Mouse (Mus musculus): ENCODE data around the gene Pard3.

The Pard3 gene

GRCm38 (mm10) chr8:127512580-127512979, 448.9 kb downstream of the Pard3 start:
- DNase-seq: no peak

- peak; percentile 30 for DNase-seq
Measured at GRCm38 (mm10) chr8:127514810-127515735, 451.4 kb downstream of the Pard3 start.

GRCm38 (mm10) chr8:127516043-127516442, 452.4 kb downstream of the Pard3 start:
- peak; percentile 41 for DNase-seq

GRCm38 (mm10) chr8:127525673-127526072, 462.0 kb downstream of the Pard3 start:
- no peak for DNase-seq

- DNase-seq: no peak
Measured at GRCm38 (mm10) chr8:127528315-127528714, 464.6 kb downstream of the Pard3 start.

- DNase-seq: no peak
Measured at GRCm38 (mm10) chr8:127529746-127530145, 466.1 kb downstream of the Pard3 start.

- no peak for DNase-seq
Measured at GRCm38 (mm10) chr8:127531866-127532265, 468.2 kb downstream of the Pard3 start.

GRCm38 (mm10) chr8:127534789-127535188, 471.1 kb downstream of the Pard3 start:
- DNase-seq: no peak

- DNase-seq: no peak
Measured at GRCm38 (mm10) chr8:127535192-127535845, 471.6 kb downstream of the Pard3 start.

GRCm38 (mm10) chr8:127535846-127536220, 472.1 kb downstream of the Pard3 start:
- no peak for DNase-seq

GRCm38 (mm10) chr8:127539803-127540202, 476.1 kb downstream of the Pard3 start:
- DNase-seq: no peak

GRCm38 (mm10) chr8:127540273-127540672, 476.6 kb downstream of the Pard3 start:
- DNase-seq: no peak

GRCm38 (mm10) chr8:127542162-127542561, 478.5 kb downstream of the Pard3 start:
- no peak for DNase-seq

GRCm38 (mm10) chr8:127543676-127544075, 480.0 kb downstream of the Pard3 start:
- DNase-seq: no peak

- DNase-seq: no peak
Measured at GRCm38 (mm10) chr8:127546161-127546560, 482.5 kb downstream of the Pard3 start.

- DNase-seq: no peak
Measured at GRCm38 (mm10) chr8:127550928-127551327, 487.2 kb downstream of the Pard3 start.

- DNase-seq: peak; percentile 28
Measured at GRCm38 (mm10) chr8:127552161-127552595, 488.5 kb downstream of the Pard3 start.

- no peak for DNase-seq
Measured at GRCm38 (mm10) chr8:127552836-127553235, 489.1 kb downstream of the Pard3 start.

- no peak for DNase-seq
Measured at GRCm38 (mm10) chr8:127553582-127553981, 489.9 kb downstream of the Pard3 start.

- DNase-seq: no peak
Measured at GRCm38 (mm10) chr8:127555795-127556194, 492.1 kb downstream of the Pard3 start.

GRCm38 (mm10) chr8:127556964-127557363, 493.3 kb downstream of the Pard3 start:
- no peak for DNase-seq

- DNase-seq: no peak
Measured at GRCm38 (mm10) chr8:127557566-127557965, 493.9 kb downstream of the Pard3 start.

- DNase-seq: no peak
Measured at GRCm38 (mm10) chr8:127563634-127564033, 499.9 kb downstream of the Pard3 start.

GRCm38 (mm10) chr8:127564426-127564825, 500.7 kb downstream of the Pard3 start:
- no peak for DNase-seq

All from thymus, postnatal 4 days (tissue).